Mouse (Mus musculus) kidney, adult 2 months (tissue): ENCODE measurements at regions not wholly inside any gene's neighbourhood (a gene's known extent, or its start where the extent isn't known, plus 50 kb on each side); places are given as distances from the start of the nearest gene placed in this dataset.
A peak's percentile ranks its signal among the peaks of the same experiment; 100 is the strongest.

Experiments used
- DNase-seq: peaks from one replicate; pipeline ENCODE4 v3.0.0; 2021
- H3K27ac ChIP-seq: fragments of 200-500 bp; 2 replicates; pipeline ENCODE4 v1.5.1; 2012; ENCODE audit warnings: low read depth, low read length, control low read depth, inconsistent platforms; ENCODE audit not compliant: insufficient read depth
- H3K27me3 ChIP-seq: fragments of 200-500 bp; replicated peaks from 2 replicates; pipeline ENCODE4 v1.6.1; 2012; ENCODE audit warnings: mild to moderate bottlenecking, moderate library complexity, low read length, inconsistent platforms; ENCODE audit not compliant: control insufficient read depth, insufficient read depth
- H3K36me3 ChIP-seq: fragments of 200-500 bp; 2 replicates; pipeline ENCODE4 v1.6.1; 2012; ENCODE audit warnings: mild to moderate bottlenecking, moderate library complexity, low read length, inconsistent platforms; ENCODE audit not compliant: control insufficient read depth, insufficient read depth
- H3K4me1 ChIP-seq: fragments of 200-500 bp; 2 replicates; pipeline ENCODE4 v1.6.1; 2011; ENCODE audit warnings: low read length; ENCODE audit not compliant: control insufficient read depth, insufficient read depth
- H3K4me3 ChIP-seq: fragments of 200-500 bp; 2 replicates; pipeline ENCODE4 v1.5.1; 2011; ENCODE audit warnings: mild to moderate bottlenecking, low read depth, low read length, control low read depth; ENCODE audit not compliant: insufficient read depth
- CTCF ChIP-seq: fragments of 200-500 bp; conservative IDR thresholded peaks from 2 replicates; pipeline ENCODE4 v1.5.1; 2011; ENCODE audit warnings: low read depth, mild to moderate bottlenecking, control low read depth, low read length, moderate library complexity, mixed read lengths; ENCODE audit not compliant: insufficient read depth, insufficient read length
- POLR2A ChIP-seq: fragments of 200-500 bp; IDR thresholded peaks from one replicate; pipeline ENCODE4 v1.6.1; 2011; ENCODE audit warnings: low read depth, low read length, control low read depth
- WGBS: fragments of 180-500 bp; shearing (Covaris S2); methylation state at CpG from one replicate; pipeline ENCODE4 v1.1.7; 2018; 5-methylcytosine and 5-hydroxymethylcytosine counted together

- Histone ChIP-seq H3K4me3 (no peak overlapping the region), H3K27ac (no peak overlapping the region), H3K27me3 (no peaks in the 10 kb centered on the region), H3K36me3 (no peaks in the 10 kb centered on the region), H3K4me1 (no peaks in the 10 kb centered on the region)
- DNase-seq: no peak
- TF ChIP-seq CTCF (no peak), POLR2A (no peak)
- WGBS: 81% methylated on average over 1 of the region's 1 CpGs
These were observed 185.3 kb upstream of the Fam241a start for GRCm38 (mm10) chr3:128081430-128081829.

GRCm38 (mm10) chr3:128067861-128068260 is 171.7 kb upstream of the Fam241a start:
- TF ChIP-seq POLR2A (no peak), CTCF (no peak)
- no peak for DNase-seq
- H3K4me1 ChIP-seq: no peaks in the 10 kb centered on the region
- no peaks in the 10 kb centered on the region for H3K36me3 ChIP-seq
- WGBS: 68% methylated on average over 4 of the region's 4 CpGs
- no peak overlapping the region for H3K27ac ChIP-seq
- no peak overlapping the region for H3K4me3 ChIP-seq
- no peaks in the 10 kb centered on the region for H3K27me3 ChIP-seq

GRCm38 (mm10) chr3:128054031-128054430 is 157.9 kb upstream of the Fam241a start:
- no peak overlapping the region for H3K4me3 ChIP-seq
- H3K4me1 ChIP-seq: no peaks in the 10 kb centered on the region
- H3K27me3 ChIP-seq: no peaks in the 10 kb centered on the region
- TF ChIP-seq POLR2A (no peak), CTCF (no peak)
- no peaks in the 10 kb centered on the region for H3K36me3 ChIP-seq
- DNase-seq: no peak
- WGBS: 44% methylated on average over 9 of the region's 9 CpGs
- no peak overlapping the region for H3K27ac ChIP-seq

GRCm38 (mm10) chr3:128043709-128044108 is 147.6 kb upstream of the Fam241a start:
- H3K27ac ChIP-seq: no peak overlapping the region
- H3K4me1 ChIP-seq: no peaks in the 10 kb centered on the region
- no peak overlapping the region for H3K4me3 ChIP-seq
- no peaks in the 10 kb centered on the region for H3K36me3 ChIP-seq
- TF ChIP-seq POLR2A (no peak), CTCF (no peak)
- DNase-seq: no peak
- WGBS: 54% methylated on average over 3 of the region's 3 CpGs
- no peaks in the 10 kb centered on the region for H3K27me3 ChIP-seq

GRCm38 (mm10) chr3:128040407-128041115 is 144.4 kb upstream of the Fam241a start:
- Histone ChIP-seq H3K27ac (no peak overlapping the region), H3K27me3 (no peaks in the 10 kb centered on the region), H3K4me3 (no peak overlapping the region), H3K36me3 (no peaks in the 10 kb centered on the region), H3K4me1 (no peaks in the 10 kb centered on the region)
- no peak for TF ChIP-seq CTCF
- TF ChIP-seq POLR2A: no peak
- DNase-seq: peak; percentile 24
- 26% methylated on average over 12 of the region's 12 CpGs for WGBS

GRCm38 (mm10) chr3:128039185-128039584 is 143.1 kb upstream of the Fam241a start:
- DNase-seq: no peak
- WGBS: 16% methylated on average over 5 of the region's 5 CpGs
- Histone ChIP-seq H3K4me1 (no peaks in the 10 kb centered on the region), H3K4me3 (no peak overlapping the region), H3K27ac (no peak overlapping the region), H3K27me3 (no peaks in the 10 kb centered on the region), H3K36me3 (no peaks in the 10 kb centered on the region)
- TF ChIP-seq POLR2A (no peak), CTCF (no peak)

- Histone ChIP-seq H3K4me3 (no peak overlapping the region), H3K27ac (no peak overlapping the region), H3K4me1 (no peaks in the 10 kb centered on the region), H3K36me3 (no peaks in the 10 kb centered on the region), H3K27me3 (no peaks in the 10 kb centered on the region)
- DNase-seq: no peak
- 42% methylated on average over 10 of the region's 10 CpGs for whole genome bisulfite sequencing
- TF ChIP-seq POLR2A (no peak), CTCF (no peak)
These were observed 140.4 kb upstream of the Fam241a start for GRCm38 (mm10) chr3:128036538-128036937.

GRCm38 (mm10) chr3:128030352-128030751 is 134.2 kb upstream of the Fam241a start:
- WGBS: 91% methylated on average over 3 of the region's 3 CpGs

More at GRCm38 (mm10) chr3:128030352-128030751, 134.2 kb upstream of the Fam241a start:
- DNase-seq: no peak
- TF ChIP-seq POLR2A (no peak), CTCF (no peak)
- no peaks in the 10 kb centered on the region for H3K36me3 ChIP-seq
- H3K4me3 ChIP-seq: no peak overlapping the region
- no peak overlapping the region for H3K27ac ChIP-seq
- H3K4me1 ChIP-seq: no peaks in the 10 kb centered on the region
- no peaks in the 10 kb centered on the region for H3K27me3 ChIP-seq
